Mouse (Mus musculus) c-Kit-negative CD71-positive TER-119-positive erythroid progenitor cells, embryonic 14.5 days (primary cell): ENCODE data around the gene Shisa9.
"Not testable (repeated sequence)": the region's sequence is repeated elsewhere in the genome, so short reads cannot be mapped to it uniquely, and the experiment has no call there.

Experiments used
- DNase-seq: peaks from one replicate; pipeline ENCODE4 v3.0.0-alpha.2; 2013; ENCODE audit warnings: low read depth, low spot score

Gene Shisa9

GRCm38 (mm10) chr16:11983616-11984270, at the start of gene Shisa9:
Gene Shisa9, plus strand, starts transcription at chr16:11984113.
- DNase-seq: no peak

GRCm38 (mm10) chr16:11940477-11940876, 43.4 kb upstream of the Shisa9 start:
- DNase-seq: peak; percentile 19

GRCm38 (mm10) chr16:11960691-11961090, 23.2 kb upstream of the Shisa9 start:
- no peak for DNase-seq

GRCm38 (mm10) chr16:11966041-11966440, 17.9 kb upstream of the Shisa9 start:
- DNase-seq: no peak

GRCm38 (mm10) chr16:11966810-11967209, 17.1 kb upstream of the Shisa9 start:
- not testable (repeated sequence) for DNase-seq

- DNase-seq: no peak
Measured at GRCm38 (mm10) chr16:11967579-11967978, 16.3 kb upstream of the Shisa9 start.

- DNase-seq: no peak
Measured at GRCm38 (mm10) chr16:11973707-11974106, 10.2 kb upstream of the Shisa9 start.

- DNase-seq: no peak
Measured at GRCm38 (mm10) chr16:11976737-11977136, 7.2 kb upstream of the Shisa9 start.

GRCm38 (mm10) chr16:11980764-11981163, 3.1 kb upstream of the Shisa9 start:
- no peak for DNase-seq

GRCm38 (mm10) chr16:11983106-11983615, 752 bp upstream of the Shisa9 start:
- DNase-seq: no peak

GRCm38 (mm10) chr16:11984271-11984791, 418 bp downstream of the Shisa9 start:
- DNase-seq: no peak

- no peak for DNase-seq
Measured at GRCm38 (mm10) chr16:11987056-11987455, 3.1 kb downstream of the Shisa9 start.

- DNase-seq: no peak
Measured at GRCm38 (mm10) chr16:12005177-12005576, 21.3 kb downstream of the Shisa9 start.

GRCm38 (mm10) chr16:12010136-12010535, 26.2 kb downstream of the Shisa9 start:
- no peak for DNase-seq

GRCm38 (mm10) chr16:12012747-12013146, 28.8 kb downstream of the Shisa9 start:
- no peak for DNase-seq

- no peak for DNase-seq
Measured at GRCm38 (mm10) chr16:12014523-12014922, 30.6 kb downstream of the Shisa9 start.

- no peak for DNase-seq
Measured at GRCm38 (mm10) chr16:12017921-12018618, 34.2 kb downstream of the Shisa9 start.

- DNase-seq: no peak
Measured at GRCm38 (mm10) chr16:12020103-12020755, 36.3 kb downstream of the Shisa9 start.

GRCm38 (mm10) chr16:12032441-12032840, 48.5 kb downstream of the Shisa9 start:
- DNase-seq: no peak

GRCm38 (mm10) chr16:12034868-12035267, 51.0 kb downstream of the Shisa9 start:
- DNase-seq: no peak

GRCm38 (mm10) chr16:12035626-12036025, 51.7 kb downstream of the Shisa9 start:
- DNase-seq: no peak

GRCm38 (mm10) chr16:12040935-12041334, 57.0 kb downstream of the Shisa9 start:
- DNase-seq: no peak
